Mouse (Mus musculus) left cerebral cortex, postnatal 25 days (tissue): Measurements from ENCODE around the gene Epn2. TPM values are rescaled to one million over a fixed set of nuclear protein-coding genes. Genes with fewer than 3 reads are reported as not detected.
"Not testable (repeated sequence)": the region's sequence is repeated elsewhere in the genome, so short reads cannot be mapped to it uniquely, and the experiment has no call there.

Source experiments
- DNase-seq, 2 experiments: peaks; one replicate each; pipeline ENCODE4 v3.0.0; 2022; ENCODE audit warnings: low spot score in 2 of 2, mixed read lengths in 1 of 2
- intact Hi-C: fragments of 180-260 bp; cut with DNase I; formaldehyde crosslinking; loops from one replicate; pipeline ENCODE4 v1.15.1; 2025
- total RNA-seq, 2 experiments: library from RNA; stranded (reverse); gene quantifications; 2 replicates each; pipeline ENCODE4 v1.2.3; 2021

Gene Epn2
- total RNA-seq, 2 experiments from 2014 or later = 118 to 133 TPM

GRCm38 (mm10) chr11:61598367-61598766 lies 18.9 kb upstream of the Epn2 start:
- DNase-seq = no peak
- intact Hi-C loops = no loop called here

- intact Hi-C loops = no loop called here
- DNase-seq = peak in 1 of 2 experiments; percentile 22
Measured at GRCm38 (mm10) chr11:61597471-61597870, 18.0 kb upstream of the Epn2 start.

- DNase-seq = no peak
- intact Hi-C loops = no loop called here
Measured at GRCm38 (mm10) chr11:61593069-61593468, 13.6 kb upstream of the Epn2 start.

GRCm38 (mm10) chr11:61592061-61592460 lies 12.6 kb upstream of the Epn2 start:
- intact Hi-C loops = no loop called here
- no peak for DNase-seq

GRCm38 (mm10) chr11:61590516-61591213 lies 11.2 kb upstream of the Epn2 start:
- intact Hi-C loops = no loop called here
- DNase-seq = peak in 1 of 2 experiments; percentile 22

- intact Hi-C loops = loop anchor here (2.0 kb wide), 1 partner anchor 19 kb away; no protein-coding TSS in a partner anchor
Measured at GRCm38 (mm10) chr11:61585421-61585820, 5.9 kb upstream of the Epn2 start.

GRCm38 (mm10) chr11:61584830-61585229 lies 5.3 kb upstream of the Epn2 start:
- no peak for DNase-seq
- intact Hi-C loops = loop anchor here (2.0 kb wide), 1 partner anchor 20 kb away; no protein-coding TSS in a partner anchor

More at GRCm38 (mm10) chr11:61585421-61585820, 5.9 kb upstream of the Epn2 start:
- DNase-seq = no peak

GRCm38 (mm10) chr11:61584096-61584495 lies 4.6 kb upstream of the Epn2 start:
- no peak for DNase-seq
- intact Hi-C loops = loop anchor here (2.0 kb wide), 1 partner anchor 21 kb away; no protein-coding TSS in a partner anchor

- intact Hi-C loops, DNase-seq: not testable (repeated sequence)
Measured at GRCm38 (mm10) chr11:61582808-61583207, 3.3 kb upstream of the Epn2 start.

- DNase-seq = no peak
- intact Hi-C loops = loop anchor here (2.0 kb wide), 1 partner anchor 39 kb away; no protein-coding TSS in a partner anchor
Measured at GRCm38 (mm10) chr11:61579878-61580381, 443 bp upstream of the Epn2 start.

GRCm38 (mm10) chr11:61578541-61578982 lies 925 bp downstream of the Epn2 start:
- intact Hi-C loops = loop anchor here (2.0 kb wide), 1 partner anchor 40 kb away; no protein-coding TSS in a partner anchor
- no peak for DNase-seq

GRCm38 (mm10) chr11:61577991-61578390 lies 1.5 kb downstream of the Epn2 start:
- intact Hi-C loops = loop anchor here (2.0 kb wide), 1 partner anchor 41 kb away; no protein-coding TSS in a partner anchor
- no peak for DNase-seq

GRCm38 (mm10) chr11:61577349-61577748 lies 2.1 kb downstream of the Epn2 start:
- DNase-seq = no peak
- intact Hi-C loops = no loop called here

- peak; percentile 31 to 83 for DNase-seq
- intact Hi-C loops = loop anchor here (5.0 kb wide), 1 partner anchor 66 kb away; the partner anchor contains the start of gene B9d1
Measured at GRCm38 (mm10) chr11:61573266-61573665, 6.2 kb downstream of the Epn2 start.

GRCm38 (mm10) chr11:61571225-61571624 lies 8.3 kb downstream of the Epn2 start:
- intact Hi-C loops = loop anchor here (5.0 kb wide), 1 partner anchor 64 kb away; the partner anchor contains the start of gene B9d1
- no peak for DNase-seq

GRCm38 (mm10) chr11:61569671-61570070 lies 9.8 kb downstream of the Epn2 start:
- no peak for DNase-seq
- intact Hi-C loops = loop anchor here (5.0 kb wide), 1 partner anchor 62 kb away; the partner anchor contains the start of gene B9d1

- no peak for DNase-seq
- intact Hi-C loops = no loop called here
Measured at GRCm38 (mm10) chr11:61564566-61564965, 14.9 kb downstream of the Epn2 start.

GRCm38 (mm10) chr11:61563939-61564338 lies 15.5 kb downstream of the Epn2 start:
- DNase-seq = no peak
- intact Hi-C loops = no loop called here

GRCm38 (mm10) chr11:61562421-61562820 lies 17.1 kb downstream of the Epn2 start:
- intact Hi-C loops = no loop called here
- DNase-seq = no peak

GRCm38 (mm10) chr11:61559572-61559971 lies 19.9 kb downstream of the Epn2 start:
- intact Hi-C loops = no loop called here
- no peak for DNase-seq
